Mouse (Mus musculus): ENCODE measurements around the gene Ifnk.

DNA sequence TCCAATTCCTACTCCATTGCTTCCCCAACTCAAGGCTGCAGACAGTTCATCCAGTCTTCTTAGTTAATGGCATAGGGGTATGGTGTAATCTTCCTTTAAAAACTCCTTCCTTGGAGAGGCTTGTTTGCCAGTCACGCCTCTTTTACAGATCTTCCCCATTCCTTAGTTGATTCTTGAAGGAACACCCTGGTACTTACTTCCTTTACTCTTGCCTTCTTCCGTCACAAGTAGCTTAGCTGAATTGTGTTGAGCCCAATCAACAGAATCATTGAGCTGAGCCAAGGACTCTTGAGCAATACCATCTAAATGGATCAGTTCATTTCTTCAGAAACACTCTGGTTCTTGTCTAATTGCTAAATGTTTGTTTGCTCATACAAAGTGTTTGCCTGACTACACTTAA, 13.4 kb downstream of the Ifnk start:
- TF ChIP-seq EP300 (IDR thresholded peaks at IDR 0.05; ENCODE audit: low read length) = no peak
- TF ChIP-seq ZNF384 (IDR thresholded peaks at IDR 0.05; ENCODE audit: low read depth, low read length) = no peak
- TF ChIP-seq POLR2A (IDR thresholded peaks at IDR 0.05; ENCODE audit: low read depth, low read length) = no peak
- no peak for TF ChIP-seq CTCF (conservative IDR thresholded peaks at IDR 0.05 in 1 of 2, IDR thresholded peaks at IDR 0.05 in 1 of 2; ENCODE audit: low read depth in 2 of 2, low read length in 2 of 2)
- no peak for TF ChIP-seq MAX (IDR thresholded peaks at IDR 0.05; ENCODE audit: low read length)
- TF ChIP-seq ETS1 (conservative IDR thresholded peaks at IDR 0.05; ENCODE audit: low read depth, low read length) = no peak
- no peak for TF ChIP-seq RCOR1 (conservative IDR thresholded peaks at IDR 0.05; ENCODE audit: low read depth, low read length)
- TF ChIP-seq TCF12 (IDR thresholded peaks at IDR 0.05; ENCODE audit: low read depth, low read length) = no peak
- TF ChIP-seq RAD21 (IDR thresholded peaks at IDR 0.05; ENCODE audit: low read depth, low read length) = no peak
- no peak for TF ChIP-seq NRF1 (IDR thresholded peaks at IDR 0.05; ENCODE audit: low read depth, low read length)

All from CH12.LX (cell line).